Mouse (Mus musculus): Measurements from ENCODE around the gene Ifi47.

DNA sequence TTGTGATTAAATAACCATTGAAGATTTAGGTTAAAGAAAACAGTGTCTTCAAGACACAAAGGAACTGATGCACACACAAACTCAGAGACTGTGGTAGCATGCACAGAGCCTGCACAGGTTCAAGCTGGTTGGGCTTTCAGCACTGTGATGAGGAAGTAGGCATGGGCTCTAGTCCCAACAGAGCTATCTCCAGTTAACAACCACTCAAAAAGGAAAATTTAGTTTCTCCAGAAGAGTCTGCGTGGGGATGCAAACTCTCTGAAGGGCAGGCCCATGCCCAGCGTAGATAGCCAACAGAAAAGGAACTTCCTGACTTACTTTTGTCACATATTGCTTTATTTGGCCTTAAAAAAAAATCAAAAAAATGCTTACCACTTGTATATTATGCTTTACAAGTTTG is 16.4 kb downstream of the Ifi47 start:
- TF ChIP-seq CTCF (IDR thresholded peaks at IDR 0.05; ENCODE audit: borderline replicate concordance, control insufficient read depth, extremely low read depth, insufficient read depth, low read length, poor library complexity) (no peak), POLR2A (IDR thresholded peaks at IDR 0.05; ENCODE audit: control insufficient read depth, extremely low read depth, insufficient read depth, low read length, poor library complexity) (no peak)
